ENCODE assay signal across 10 mouse cellular contexts in genomic region chr19:6299003-6299402, GRCm38 (mm10). TPM values are rescaled to one million over a fixed set of nuclear protein-coding genes. Genes with fewer than 3 reads are reported as not detected.
DNase-seq lines count a peak whose midpoint lies in the region; ATAC-seq and TF ChIP-seq lines count a peak whose summit lies in the region.
"Had no signal": no experiment of that assay in that cellular context is flagged by ENCODE, and none has a peak within 500 bp of the region (broad histone marks: within the 10 kb centered on the region; RNA-seq: fewer than 3 reads in every experiment).

No protein-coding gene starts in this region.

- intact Hi-C loops in heart, postnatal 25 days (cut with DNase I) = no loop called here

- H3K4me1 ChIP-seq in heart, embryonic 13.5 days = peaks cover 50% of the 10 kb centered on the region
- peaks cover 1% of the 10 kb centered on the region; the same call in 1 of the 2 replicates for H3K4me1 ChIP-seq in liver, adult 2 months (ENCODE audit: control insufficient read depth, insufficient read depth, low read length)
- peaks cover 88% of the 10 kb centered on the region for H3K4me1 ChIP-seq in brown adipose tissue, adult 24 weeks (ENCODE audit: control insufficient read depth, insufficient read depth, insufficient read length, low read length)
- peaks cover 22% of the 10 kb centered on the region for H3K4me1 ChIP-seq in thymus, adult 2 months (replicated peaks; ENCODE audit: control insufficient read depth, insufficient read depth, low read length)
- no peaks in the 10 kb centered on the region for H3K4me1 ChIP-seq in neural tube, embryonic 15.5 days

- TF ChIP-seq CTCF in liver, adult 2 months (IDR thresholded peaks at IDR 0.05; ENCODE audit: low read depth, low read length) = no peak
- no peak for TF ChIP-seq CTCF in thymus, adult 2 months (IDR thresholded peaks at IDR 0.05; ENCODE audit: borderline replicate concordance, control insufficient read depth, extremely low read depth, insufficient read depth, low read length, poor library complexity)

- peak overlapping the region; percentile 70 for H3K27ac ChIP-seq in heart, embryonic 13.5 days (replicated peaks)
- H3K27ac ChIP-seq in liver, adult 2 months (replicated peaks; ENCODE audit: insufficient read depth, low read depth, low read length) = peak overlapping the region; percentile 42
- peak overlapping the region; percentile 97 for H3K27ac ChIP-seq in brown adipose tissue, adult 24 weeks (replicated peaks; ENCODE audit: low read depth, low read length)
- no peak overlapping the region for H3K27ac ChIP-seq in thymus, adult 2 months (ENCODE audit: control insufficient read depth, insufficient read depth, low read length)
- H3K27ac ChIP-seq in neural tube, embryonic 15.5 days (replicated peaks) = no peak overlapping the region

- TF ChIP-seq POLR2A in liver, adult 2 months (IDR thresholded peaks at IDR 0.05; ENCODE audit: extremely low read depth, insufficient read depth, low read length) = no peak
- no peak for TF ChIP-seq POLR2A in thymus, adult 2 months (IDR thresholded peaks at IDR 0.05; ENCODE audit: control insufficient read depth, extremely low read depth, insufficient read depth, low read length, poor library complexity)

- H3K9ac ChIP-seq in heart, embryonic 13.5 days = no peak overlapping the region
- H3K9ac ChIP-seq in liver, adult 2 months (ENCODE audit: low read depth, low read length) = no peak overlapping the region
- no peak overlapping the region for H3K9ac ChIP-seq in neural tube, embryonic 15.5 days (replicated peaks)

- H3K4me2 ChIP-seq in heart, embryonic 13.5 days = peak overlapping the region; percentile 47
- no peak overlapping the region for H3K4me2 ChIP-seq in neural tube, embryonic 15.5 days

- H3K79me2 ChIP-seq in liver, adult 2 months (ENCODE audit: control insufficient read depth, insufficient read depth, low read length) = no peaks in the 10 kb centered on the region

- no peak overlapping the region for H3K4me3 ChIP-seq in heart, embryonic 13.5 days
- no peak overlapping the region for H3K4me3 ChIP-seq in liver, adult 2 months (ENCODE audit: insufficient read depth, low read depth, low read length)
- H3K4me3 ChIP-seq in brown adipose tissue, adult 24 weeks (ENCODE audit: insufficient read depth, low read depth, low read length) = no peak overlapping the region
- H3K4me3 ChIP-seq in thymus, adult 2 months (ENCODE audit: control insufficient read depth, insufficient read depth, low read length) = no peak overlapping the region
- H3K4me3 ChIP-seq in neural tube, embryonic 15.5 days (replicated peaks) = no peak overlapping the region

- 76% methylated on average over 4 of the region's 4 CpGs for WGBS in heart, embryonic 13.5 days
- WGBS in liver, adult 2 months = 73% methylated on average over 4 of the region's 4 CpGs
- 80% methylated on average over 4 of the region's 4 CpGs for WGBS in thymus, adult 2 months
- WGBS in neural tube, embryonic 15.5 days = 91% methylated on average over 4 of the region's 4 CpGs

- no peak for DNase-seq in heart, postnatal 25 days (ENCODE audit: low spot score)
- no peak for DNase-seq in liver, adult 2 months (ENCODE audit: extremely low read depth, low read depth, low spot score)
- DNase-seq in liver = no peak
- DNase-seq in thymus, adult 2 months = no peak
- DNase-seq: layer of hippocampus, postnatal 36 days had no signal

- no peaks in the 10 kb centered on the region for H3K27me3 ChIP-seq in heart, embryonic 13.5 days (replicated peaks)
- H3K27me3 ChIP-seq in liver, adult 2 months (ENCODE audit: control insufficient read depth, insufficient read depth, low read length) = no peaks in the 10 kb centered on the region
- no peaks in the 10 kb centered on the region for H3K27me3 ChIP-seq in thymus, adult 2 months (ENCODE audit: control insufficient read depth, insufficient read depth, low read length)
- no peaks in the 10 kb centered on the region for H3K27me3 ChIP-seq in neural tube, embryonic 15.5 days (replicated peaks)
- H3K27me3 ChIP-seq: Patski had no signal

- no peaks in the 10 kb centered on the region for H3K9me3 ChIP-seq in heart, embryonic 13.5 days
- no peaks in the 10 kb centered on the region for H3K9me3 ChIP-seq in neural tube, embryonic 15.5 days (replicated peaks)

- peaks cover 63% of the 10 kb centered on the region for H3K36me3 ChIP-seq in heart, embryonic 13.5 days
- peaks cover 3% of the 10 kb centered on the region; the same call in 1 of the 2 replicates for H3K36me3 ChIP-seq in liver, adult 2 months (ENCODE audit: control insufficient read depth, insufficient read depth, low read length)
- peaks cover 6% of the 10 kb centered on the region; the same call in 1 of the 2 replicates for H3K36me3 ChIP-seq in thymus, adult 2 months (ENCODE audit: control insufficient read depth, insufficient read depth, low read length)
- peaks cover 56% of the 10 kb centered on the region for H3K36me3 ChIP-seq in neural tube, embryonic 15.5 days

- ATAC-seq in heart, embryonic 13.5 days (ENCODE audit: extremely low read depth, insufficient number of reproducible peaks, low FRiP score, low TSS enrichment) = no peak
- ATAC-seq in megakaryocyte, adult 5-6 weeks (ENCODE audit: poor library complexity, severe bottlenecking) = peak; percentile 20
- ATAC-seq in neural tube, embryonic 15.5 days (ENCODE audit: low FRiP score) = no peak
- ATAC-seq: Patski had no signal

RNA-seq across cellular contexts. Expression of gene Cdc42bpg, which starts 7.3 kb away (rescaled TPM):
- polyA plus RNA-seq in heart, embryonic 13.5 days (2015; fragmentation: Nextera tagmentation; extraction: Ambion mirVana) = 0.45 and 0.60 TPM in 2 replicates
- total RNA-seq in heart, postnatal 25 days (2021) = 10 to 100 TPM in 1 of 2 experiments, 1 to 10 TPM in 1; 9.4 to 12.0 TPM
- total RNA-seq in liver, adult 2 months (2014; rRNA removed) = 3.1 and 4.6 TPM in 2 replicates
- 6.7 and 7.3 TPM in 2 replicates for polyA plus RNA-seq in liver, adult 2 months (2012; rRNA removed)
- 2.5 and 2.8 TPM in 2 replicates for polyA plus RNA-seq in brown adipose tissue, adult 24 weeks (2012; ENCODE audit: insufficient read depth, insufficient read length, missing spikeins)
- 0.56 and 0.68 TPM in 2 replicates for total RNA-seq in megakaryocyte, adult 5-6 weeks (2015)
- total RNA-seq in megakaryocyte, adult 5-6 weeks (2017) = 0.88 and 1.3 TPM in 2 replicates
- 12.8 and 12.9 TPM in 2 replicates for polyA plus RNA-seq in thymus, adult 2 months (2012; rRNA removed)
- polyA plus RNA-seq in neural tube, embryonic 15.5 days (2015; fragmentation: Nextera tagmentation; extraction: Ambion mirVana) = 0.33 and 0.36 TPM in 2 replicates

RNA-seq across cellular contexts. Expression of gene Ehd1, which starts 22.5 kb away (rescaled TPM):
- 70.0 and 72.4 TPM in 2 replicates for polyA plus RNA-seq in heart, embryonic 13.5 days (2015; fragmentation: Nextera tagmentation; extraction: Ambion mirVana)
- total RNA-seq in heart, postnatal 25 days (2021) = 100 to 1,000 TPM; 119 to 139 TPM
- total RNA-seq in liver, adult 2 months (2014; rRNA removed) = 25.3 and 29.7 TPM in 2 replicates
- 140 and 154 TPM in 2 replicates for polyA plus RNA-seq in liver, adult 2 months (2012; rRNA removed)
- 39.6 and 42.8 TPM in 2 replicates for polyA plus RNA-seq in brown adipose tissue, adult 24 weeks (2012; ENCODE audit: insufficient read depth, insufficient read length, missing spikeins)
- total RNA-seq in megakaryocyte, adult 5-6 weeks (2015) = 19.3 and 27.1 TPM in 2 replicates
- total RNA-seq in megakaryocyte, adult 5-6 weeks (2017) = 24.0 and 34.8 TPM in 2 replicates
- polyA plus RNA-seq in thymus, adult 2 months (2012; rRNA removed) = 141 and 159 TPM in 2 replicates
- 80.6 and 87.7 TPM in 2 replicates for polyA plus RNA-seq in neural tube, embryonic 15.5 days (2015; fragmentation: Nextera tagmentation; extraction: Ambion mirVana)

RNA-seq across cellular contexts. Expression of gene Men1, which starts 35.8 kb away (rescaled TPM):
- polyA plus RNA-seq in heart, embryonic 13.5 days (2015; fragmentation: Nextera tagmentation; extraction: Ambion mirVana) = 46.9 and 48.1 TPM in 2 replicates
- 10 to 100 TPM; 12.4 to 14.5 TPM for total RNA-seq in heart, postnatal 25 days (2021)
- 9.3 and 10.1 TPM in 2 replicates for total RNA-seq in liver, adult 2 months (2014; rRNA removed)
- 26.6 and 29.4 TPM in 2 replicates for polyA plus RNA-seq in liver, adult 2 months (2012; rRNA removed)
- 13.9 and 22.2 TPM in 2 replicates for polyA plus RNA-seq in brown adipose tissue, adult 24 weeks (2012; ENCODE audit: insufficient read depth, insufficient read length, missing spikeins)
- 15.1 and 16.6 TPM in 2 replicates for total RNA-seq in megakaryocyte, adult 5-6 weeks (2015)
- 19.2 and 20.7 TPM in 2 replicates for total RNA-seq in megakaryocyte, adult 5-6 weeks (2017)
- polyA plus RNA-seq in thymus, adult 2 months (2012; rRNA removed) = 141 and 143 TPM in 2 replicates
- 71.4 and 71.6 TPM in 2 replicates for polyA plus RNA-seq in neural tube, embryonic 15.5 days (2015; fragmentation: Nextera tagmentation; extraction: Ambion mirVana)

RNA-seq across cellular contexts. Expression of gene Map4k2, which starts 41.9 kb away (rescaled TPM):
- 12.5 and 13.5 TPM in 2 replicates for polyA plus RNA-seq in heart, embryonic 13.5 days (2015; fragmentation: Nextera tagmentation; extraction: Ambion mirVana)
- total RNA-seq in heart, postnatal 25 days (2021) = 10 to 100 TPM; 42.6 to 44.3 TPM
- 12.8 and 17.1 TPM in 2 replicates for total RNA-seq in liver, adult 2 months (2014; rRNA removed)
- 33.0 and 39.1 TPM in 2 replicates for polyA plus RNA-seq in liver, adult 2 months (2012; rRNA removed)
- 7.9 and 14.0 TPM in 2 replicates for polyA plus RNA-seq in brown adipose tissue, adult 24 weeks (2012; ENCODE audit: insufficient read depth, insufficient read length, missing spikeins)
- total RNA-seq in megakaryocyte, adult 5-6 weeks (2015) = 35.0 and 43.3 TPM in 2 replicates
- total RNA-seq in megakaryocyte, adult 5-6 weeks (2017) = 66.3 and 79.6 TPM in 2 replicates
- polyA plus RNA-seq in thymus, adult 2 months (2012; rRNA removed) = 1,004 and 1,040 TPM in 2 replicates
- polyA plus RNA-seq in neural tube, embryonic 15.5 days (2015; fragmentation: Nextera tagmentation; extraction: Ambion mirVana) = 21.9 and 22.2 TPM in 2 replicates

RNA-seq across cellular contexts. Expression of gene Atg2a, which starts 57.5 kb away (rescaled TPM):
- polyA plus RNA-seq in heart, embryonic 13.5 days (2015; fragmentation: Nextera tagmentation; extraction: Ambion mirVana) = 6.5 and 7.1 TPM in 2 replicates
- total RNA-seq in heart, postnatal 25 days (2021) = 10 to 100 TPM; 22.0 to 22.2 TPM
- 9.1 and 16.0 TPM in 2 replicates for total RNA-seq in liver, adult 2 months (2014; rRNA removed)
- polyA plus RNA-seq in liver, adult 2 months (2012; rRNA removed) = 26.8 and 32.3 TPM in 2 replicates
- 9.6 and 9.9 TPM in 2 replicates for polyA plus RNA-seq in brown adipose tissue, adult 24 weeks (2012; ENCODE audit: insufficient read depth, insufficient read length, missing spikeins)
- 9.8 and 10.1 TPM in 2 replicates for total RNA-seq in megakaryocyte, adult 5-6 weeks (2015)
- 8.5 and 10.3 TPM in 2 replicates for total RNA-seq in megakaryocyte, adult 5-6 weeks (2017)
- 82.4 and 90.3 TPM in 2 replicates for polyA plus RNA-seq in thymus, adult 2 months (2012; rRNA removed)
- polyA plus RNA-seq in neural tube, embryonic 15.5 days (2015; fragmentation: Nextera tagmentation; extraction: Ambion mirVana) = 12.5 and 12.9 TPM in 2 replicates

Comparison
In these comparisons a context has a peak if more than half of its experiments do, and no peak if none do; other contexts are left out.
1. H3K27ac ChIP-seq: peak in heart, embryonic 13.5 days (single experiment), liver, adult 2 months (single experiment) and brown adipose tissue, adult 24 weeks (single experiment); none in thymus, adult 2 months (single experiment) and neural tube, embryonic 15.5 days (single experiment).